Mouse (Mus musculus) frontal cortex, postnatal 10 days (tissue): ENCODE data around the gene Chaf1b.

Experiments
- DNase-seq, 2 experiments: peaks; one replicate each; pipeline ENCODE4 v3.0.0; 2022; ENCODE audit warnings: low spot score in 2 of 2, mixed read lengths in 1 of 2

The Chaf1b gene

DNA sequence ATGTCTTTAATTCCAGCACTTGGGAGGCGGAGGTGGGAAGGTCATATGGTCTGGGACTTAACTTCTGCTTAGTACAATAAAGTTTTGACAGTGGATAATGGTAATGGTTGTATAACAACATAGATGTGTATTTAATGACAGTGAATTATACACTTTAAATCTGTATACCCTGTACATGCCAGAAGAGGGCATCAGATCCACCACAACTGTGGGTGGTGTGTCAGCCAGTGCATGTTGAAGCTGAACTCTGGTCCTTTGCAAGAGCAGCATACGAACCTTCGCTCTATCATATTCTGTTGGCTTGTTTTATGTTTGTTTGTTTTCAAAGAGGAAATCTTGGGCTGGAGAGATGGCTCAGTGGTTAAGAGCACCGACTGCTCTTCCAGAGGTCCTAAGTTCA lies 63.7 kb downstream of the Chaf1b start:
- DNase-seq: no peak
